Mouse (Mus musculus) erythroblast, embryonic 14.5 days (primary cell): ENCODE data around the gene Kcnt2. TPM values are rescaled to one million over a fixed set of nuclear protein-coding genes. Genes with fewer than 3 reads are reported as not detected.

ENCODE experiments used
- H3K27me3 ChIP-seq: 2 replicates; pipeline ENCODE4 v1.6.1; 2012; ENCODE audit warnings: inconsistent platforms; ENCODE audit not compliant: control insufficient read depth
- H3K36me3 ChIP-seq: 2 replicates; pipeline ENCODE4 v1.6.1; 2012; ENCODE audit warnings: mild to moderate bottlenecking, inconsistent platforms; ENCODE audit not compliant: control insufficient read depth
- H3K4me1 ChIP-seq: 2 replicates; pipeline ENCODE4 v1.6.1; 2012; ENCODE audit warnings: inconsistent platforms; ENCODE audit not compliant: control insufficient read depth
- H3K4me3 ChIP-seq: replicated peaks from 2 replicates; pipeline ENCODE3; 2012; ENCODE audit warnings: moderate library complexity, mild to moderate bottlenecking, inconsistent platforms
- H3K9me3 ChIP-seq: 2 replicates; pipeline ENCODE4 v1.6.1; 2012; ENCODE audit warnings: low read length, inconsistent platforms, mixed read lengths; ENCODE audit not compliant: control insufficient read depth
- GATA1 ChIP-seq: IDR thresholded peaks from 2 replicates; pipeline ENCODE4 v1.6.1; 2012; ENCODE audit warnings: low read length, inconsistent platforms, mixed read lengths
- TAL1 ChIP-seq: IDR thresholded peaks from 3 replicates; pipeline ENCODE4 v1.6.1; 2012; ENCODE audit warnings: low read length, inconsistent platforms, mixed read lengths
- polyA plus RNA-seq: library from polyadenylated mRNA; stranded (reverse); fragments of >175 nt; gene quantifications from 2 replicates; pipeline ENCODE4 v1.2.3, GENCODE M21; 2012

Kcnt2 gene
- polyA plus RNA-seq, 1 experiment, result not detected

GRCm38 (mm10) chr1:140451924-140452323 lies 206.0 kb downstream of the Kcnt2 start:
- no peaks in the 10 kb centered on the region for H3K4me1 ChIP-seq
- no peak for TF ChIP-seq GATA1
- TF ChIP-seq TAL1, result no peak
- H3K9me3 ChIP-seq, result no peaks in the 10 kb centered on the region
- no peaks in the 10 kb centered on the region for H3K27me3 ChIP-seq
- H3K4me3 ChIP-seq, result no peak overlapping the region
- no peaks in the 10 kb centered on the region for H3K36me3 ChIP-seq

DNA sequence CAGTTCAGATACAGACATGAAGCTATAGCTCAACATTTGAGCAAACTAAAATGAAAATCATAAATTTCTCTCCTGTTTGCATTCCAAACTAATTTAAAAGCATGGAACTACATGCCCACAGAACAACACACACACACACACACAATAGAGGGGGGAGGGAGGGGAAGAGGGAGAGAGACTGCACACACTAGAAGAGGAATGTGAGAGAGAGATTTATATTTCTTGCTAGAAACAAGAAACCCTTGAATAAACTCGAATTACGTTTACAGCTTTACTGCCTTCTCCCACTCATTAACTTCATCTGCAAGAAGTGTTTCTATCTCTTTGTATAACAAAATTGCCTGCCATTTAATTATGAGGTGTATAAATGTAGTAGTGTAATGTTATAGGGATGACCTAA lies 209.9 kb downstream of the Kcnt2 start:
- H3K27me3 ChIP-seq, result no peaks in the 10 kb centered on the region
- no peaks in the 10 kb centered on the region for H3K9me3 ChIP-seq
- H3K36me3 ChIP-seq, result no peaks in the 10 kb centered on the region
- H3K4me1 ChIP-seq, result no peaks in the 10 kb centered on the region
- no peak overlapping the region for H3K4me3 ChIP-seq
- TF ChIP-seq GATA1 (no peak), TAL1 (no peak)

DNA sequence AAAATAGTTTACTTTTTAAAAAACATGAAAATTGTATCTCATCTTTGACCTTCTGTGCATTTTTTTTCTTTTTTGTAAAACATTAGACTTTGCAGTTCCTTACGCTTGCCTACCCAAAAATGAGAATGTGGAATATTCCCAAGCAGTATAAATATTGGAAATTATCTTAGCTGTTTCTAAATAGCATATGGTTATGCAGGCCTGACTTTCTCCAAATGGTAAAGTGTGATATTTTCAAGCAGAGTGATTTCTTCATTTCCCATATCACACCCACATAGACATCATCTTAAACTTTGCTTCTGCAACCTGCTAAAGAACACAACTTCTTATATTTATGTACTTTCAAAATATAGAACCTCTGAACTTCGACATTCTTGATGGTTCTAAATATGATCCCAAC lies 210.9 kb downstream of the Kcnt2 start:
- H3K9me3 ChIP-seq, result no peaks in the 10 kb centered on the region
- TF ChIP-seq GATA1 (no peak), TAL1 (no peak)
- no peak overlapping the region for H3K4me3 ChIP-seq
- no peaks in the 10 kb centered on the region for H3K36me3 ChIP-seq
- H3K4me1 ChIP-seq, result no peaks in the 10 kb centered on the region
- H3K27me3 ChIP-seq, result no peaks in the 10 kb centered on the region

GRCm38 (mm10) chr1:140468315-140468714 lies 222.4 kb downstream of the Kcnt2 start:
- TF ChIP-seq TAL1 (no peak), GATA1 (no peak)
- Histone ChIP-seq H3K4me1 (no peaks in the 10 kb centered on the region), H3K36me3 (no peaks in the 10 kb centered on the region), H3K9me3 (no peaks in the 10 kb centered on the region), H3K27me3 (no peaks in the 10 kb centered on the region), H3K4me3 (no peak overlapping the region)

DNA sequence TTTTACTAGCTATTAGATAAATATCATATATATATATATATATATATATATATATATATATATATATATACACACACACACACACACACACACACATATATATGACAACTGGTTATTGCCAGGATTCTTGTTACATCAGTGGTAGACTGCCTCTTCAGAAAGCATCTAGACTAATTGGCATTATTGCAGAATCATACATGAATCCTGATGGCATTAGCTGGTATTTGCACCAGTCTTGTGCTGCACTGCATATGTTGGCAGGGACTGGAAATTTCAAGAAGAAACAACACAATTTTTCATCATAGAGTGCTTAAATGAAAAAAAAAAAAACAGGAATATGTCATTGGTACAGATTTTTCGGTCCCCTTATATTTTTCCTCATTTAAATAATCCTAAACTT lies 223.6 kb downstream of the Kcnt2 start:
- Histone ChIP-seq H3K27me3 (no peaks in the 10 kb centered on the region), H3K36me3 (no peaks in the 10 kb centered on the region), H3K4me1 (no peaks in the 10 kb centered on the region), H3K4me3 (no peak overlapping the region), H3K9me3 (no peaks in the 10 kb centered on the region)
- TF ChIP-seq TAL1 (no peak), GATA1 (no peak)

DNA sequence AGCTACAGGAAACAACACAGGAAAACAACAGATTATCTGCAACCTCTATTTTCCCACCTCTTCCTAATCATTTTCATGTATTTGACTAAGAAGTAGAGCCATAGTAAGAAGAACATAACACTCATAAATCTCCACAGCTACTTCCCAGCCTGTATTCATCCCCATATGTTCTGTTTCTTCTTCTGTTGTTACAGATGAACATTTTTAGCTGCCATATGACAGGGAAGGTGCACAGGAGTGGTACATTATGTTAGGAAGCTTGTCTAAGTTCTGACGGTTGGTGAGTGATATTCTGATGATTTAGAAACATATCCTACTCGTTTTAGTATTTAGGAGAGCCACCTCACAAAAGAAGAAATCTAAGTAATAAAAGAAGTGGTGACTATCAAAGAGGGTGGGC lies 231.0 kb downstream of the Kcnt2 start:
- H3K36me3 ChIP-seq, result no peaks in the 10 kb centered on the region
- H3K27me3 ChIP-seq, result no peaks in the 10 kb centered on the region
- no peak overlapping the region for H3K4me3 ChIP-seq
- H3K4me1 ChIP-seq, result no peaks in the 10 kb centered on the region
- no peaks in the 10 kb centered on the region for H3K9me3 ChIP-seq
- TF ChIP-seq TAL1 (no peak), GATA1 (no peak)

DNA sequence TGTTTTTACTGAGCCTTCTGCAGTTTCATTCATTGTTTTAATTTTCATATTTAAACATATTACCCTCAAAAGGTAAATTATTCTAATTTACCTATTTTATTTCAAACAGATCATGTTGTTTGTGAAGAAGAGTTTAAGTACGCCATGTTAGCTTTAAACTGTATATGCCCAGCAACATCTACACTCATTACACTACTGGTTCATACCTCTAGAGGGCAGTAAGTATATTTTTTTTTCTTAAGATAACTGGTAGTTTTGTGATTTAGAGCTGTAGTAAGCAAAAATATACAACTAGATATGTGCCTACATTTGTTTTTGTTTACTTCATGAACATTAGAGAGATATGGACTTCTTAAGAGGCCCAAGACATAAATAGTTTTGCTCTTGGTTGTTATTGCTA lies 238.1 kb downstream of the Kcnt2 start:
- Histone ChIP-seq H3K4me1 (no peaks in the 10 kb centered on the region), H3K4me3 (no peak overlapping the region), H3K27me3 (no peaks in the 10 kb centered on the region), H3K36me3 (no peaks in the 10 kb centered on the region), H3K9me3 (no peaks in the 10 kb centered on the region)
- TF ChIP-seq GATA1, result no peak
- no peak for TF ChIP-seq TAL1

GRCm38 (mm10) chr1:140489816-140490215 lies 243.9 kb downstream of the Kcnt2 start:
- H3K4me3 ChIP-seq, result no peak overlapping the region
- TF ChIP-seq TAL1 (no peak), GATA1 (no peak)
- H3K27me3 ChIP-seq, result no peaks in the 10 kb centered on the region
- H3K9me3 ChIP-seq, result no peaks in the 10 kb centered on the region
- H3K36me3 ChIP-seq, result no peaks in the 10 kb centered on the region
- no peaks in the 10 kb centered on the region for H3K4me1 ChIP-seq

GRCm38 (mm10) chr1:140491406-140491805 lies 245.4 kb downstream of the Kcnt2 start:
- TF ChIP-seq TAL1, result no peak
- no peak for TF ChIP-seq GATA1
- Histone ChIP-seq H3K27me3 (no peaks in the 10 kb centered on the region), H3K4me3 (no peak overlapping the region), H3K9me3 (no peaks in the 10 kb centered on the region), H3K36me3 (no peaks in the 10 kb centered on the region), H3K4me1 (no peaks in the 10 kb centered on the region)

GRCm38 (mm10) chr1:140492237-140492636 lies 246.3 kb downstream of the Kcnt2 start:
- TF ChIP-seq TAL1, result no peak
- TF ChIP-seq GATA1, result no peak
- Histone ChIP-seq H3K4me3 (no peak overlapping the region), H3K9me3 (no peaks in the 10 kb centered on the region)

More at GRCm38 (mm10) chr1:140492237-140492636, 246.3 kb downstream of the Kcnt2 start:
- Histone ChIP-seq H3K36me3 (no peaks in the 10 kb centered on the region), H3K4me1 (no peaks in the 10 kb centered on the region), H3K27me3 (no peaks in the 10 kb centered on the region)
